10 mouse cellular contexts compared by ENCODE assay signal in genomic region chr4:123677060-123677804, GRCm38 (mm10). TPM values are rescaled to one million over a fixed set of nuclear protein-coding genes. Genes with fewer than 3 reads are reported as not detected.
DNase-seq lines count a peak whose midpoint lies in the region; ATAC-seq lines count a peak whose summit lies in the region.
"Had no signal": no experiment of that assay in that cellular context is flagged by ENCODE, and none has a peak within 500 bp of the region (broad histone marks: within the 10 kb centered on the region; RNA-seq: fewer than 3 reads in every experiment).

No protein-coding gene starts in this region.

- no peak overlapping the region for H3K4me3 ChIP-seq in midbrain, embryonic 12.5 days
- H3K4me3 ChIP-seq in liver, embryonic 11.5 days (ENCODE audit: low read depth, low read length), result no peak overlapping the region
- H3K4me3 ChIP-seq: heart, adult 2 months; myocyte had no signal

- no peak for ATAC-seq in midbrain, embryonic 12.5 days (ENCODE audit: low FRiP score, low read depth)
- ATAC-seq in liver, embryonic 11.5 days (replicated peaks; ENCODE audit: low FRiP score), result no peak

- peak overlapping the region; percentile 13; the same call in 1 of the 2 replicates for H3K4me2 ChIP-seq in midbrain, embryonic 12.5 days (replicated peaks)
- H3K4me2 ChIP-seq in liver, embryonic 11.5 days, result no peak overlapping the region

- 0 out of 2 replicates have a peak, but pooled peaks cover 4% of the 10 kb centered on the region for H3K36me3 ChIP-seq in midbrain, embryonic 12.5 days
- no peaks in the 10 kb centered on the region for H3K36me3 ChIP-seq in liver, embryonic 11.5 days (ENCODE audit: control insufficient read depth, insufficient read depth, low read length)

- H3K27ac ChIP-seq in midbrain, embryonic 12.5 days (replicated peaks), result peak overlapping the region; percentile 79
- no peak overlapping the region for H3K27ac ChIP-seq in liver, embryonic 11.5 days (ENCODE audit: low read depth, low read length)
- H3K27ac ChIP-seq: heart, adult 2 months had no signal

- no peak overlapping the region for H3K9ac ChIP-seq in midbrain, embryonic 12.5 days (replicated peaks)
- no peak overlapping the region for H3K9ac ChIP-seq in liver, embryonic 11.5 days (ENCODE audit: low read depth, low read length)

- DNase-seq in kidney, postnatal 10 days, result peak; percentile 28
- no peak for DNase-seq in kidney, adult 11 months
- DNase-seq in cerebellum, postnatal 25 days, result peak; percentile 70 to 72
- peak; percentile 16 for DNase-seq in heart, postnatal 4 days
- no peak for DNase-seq in testis, postnatal 10 days (ENCODE audit: low spot score)
- no peak for DNase-seq in yolk sac, embryonic 10.5 days (ENCODE audit: low spot score)
- DNase-seq in liver, embryonic 11.5 days (ENCODE audit: low spot score), result no peak

- no peaks in the 10 kb centered on the region for H3K27me3 ChIP-seq in midbrain, embryonic 12.5 days
- H3K27me3 ChIP-seq in liver, embryonic 11.5 days (replicated peaks; ENCODE audit: control insufficient read depth, insufficient read depth, low read length), result no peaks in the 10 kb centered on the region; the same call in 1 of the 2 replicates

- peaks cover 14% of the 10 kb centered on the region for H3K4me1 ChIP-seq in midbrain, embryonic 12.5 days
- no peaks in the 10 kb centered on the region for H3K4me1 ChIP-seq in liver, embryonic 11.5 days (replicated peaks; ENCODE audit: control insufficient read depth, insufficient read depth, low read length)

- 38% methylated on average over 10 of the region's 10 CpGs for WGBS in midbrain, embryonic 12.5 days
- 74% methylated on average over 10 of the region's 10 CpGs for WGBS in liver, embryonic 11.5 days

- no peaks in the 10 kb centered on the region for H3K9me3 ChIP-seq in midbrain, embryonic 12.5 days
- H3K9me3 ChIP-seq in liver, embryonic 11.5 days (ENCODE audit: control insufficient read depth, low read length), result no peaks in the 10 kb centered on the region

RNA-seq across cellular contexts. Expression of gene Macf1, which starts 6.9 kb away (rescaled TPM):
- 100 to 1,000 TPM; 431 to 441 TPM for total RNA-seq in heart, postnatal 4 days (2021)
- 78.3 and 79.3 TPM in 2 replicates for polyA plus RNA-seq in midbrain, embryonic 12.5 days (2016; fragmentation: Nextera tagmentation; extraction: Ambion mirVana)
- polyA plus RNA-seq in liver, embryonic 11.5 days (2014; fragmentation: Nextera tagmentation; extraction: Ambion mirVana), result 35.3 and 36.5 TPM in 2 replicates

RNA-seq across cellular contexts. Expression of gene Ndufs5, which starts 40.8 kb away (rescaled TPM):
- 100 to 1,000 TPM; 273 to 301 TPM for total RNA-seq in heart, postnatal 4 days (2021)
- polyA plus RNA-seq in midbrain, embryonic 12.5 days (2016; fragmentation: Nextera tagmentation; extraction: Ambion mirVana), result 318 and 329 TPM in 2 replicates
- 312 and 323 TPM in 2 replicates for polyA plus RNA-seq in liver, embryonic 11.5 days (2014; fragmentation: Nextera tagmentation; extraction: Ambion mirVana)

Comparison
In these comparisons a context has a peak if more than half of its experiments do, and no peak if none do; other contexts are left out.
1. DNase-seq: peak in kidney, postnatal 10 days (single experiment), cerebellum, postnatal 25 days (2 of 2) and heart, postnatal 4 days (single experiment); none in kidney, adult 11 months (single experiment), testis, postnatal 10 days (single experiment), yolk sac, embryonic 10.5 days (single experiment) and liver, embryonic 11.5 days (single experiment).